Mouse (Mus musculus) kidney, adult 9 months (tissue): ENCODE data around the gene Gnb2.

Source experiments
- DNase-seq: peaks from one replicate; pipeline ENCODE4 v3.0.0; 2022

Gnb2 gene

DNA sequence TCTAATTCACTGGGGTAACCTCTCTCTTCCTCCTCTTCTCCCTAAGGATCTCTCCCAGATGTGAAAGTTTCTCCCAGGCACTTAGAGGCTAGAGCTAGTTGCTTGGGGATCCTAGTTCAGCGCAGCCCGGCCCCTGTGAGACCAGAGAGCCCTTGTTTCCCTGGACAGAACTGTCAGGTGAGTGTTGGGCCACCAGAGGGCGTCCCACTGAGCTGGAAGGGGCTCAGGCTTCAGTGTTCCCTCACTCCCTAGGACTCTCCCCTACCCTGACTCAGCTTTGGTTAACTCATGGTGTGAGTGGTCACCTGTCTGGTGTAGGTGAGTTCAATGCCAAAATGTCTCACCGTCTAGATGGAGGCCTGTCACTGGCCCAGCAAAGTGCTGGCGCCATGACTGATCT, 14.9 kb downstream of the Gnb2 start, which contains the start of gene Gigyf1:
Gene Gigyf1, plus strand, starts transcription at position 113 of the 400 bp plus-strand sequence.
- no peak for DNase-seq

GRCm38 (mm10) chr5:137514811-137515210, 18.5 kb downstream of the Gnb2 start:
- DNase-seq, result no peak

- no peak for DNase-seq
These were observed 19.2 kb downstream of the Gnb2 start for GRCm38 (mm10) chr5:137513951-137514721.

DNA sequence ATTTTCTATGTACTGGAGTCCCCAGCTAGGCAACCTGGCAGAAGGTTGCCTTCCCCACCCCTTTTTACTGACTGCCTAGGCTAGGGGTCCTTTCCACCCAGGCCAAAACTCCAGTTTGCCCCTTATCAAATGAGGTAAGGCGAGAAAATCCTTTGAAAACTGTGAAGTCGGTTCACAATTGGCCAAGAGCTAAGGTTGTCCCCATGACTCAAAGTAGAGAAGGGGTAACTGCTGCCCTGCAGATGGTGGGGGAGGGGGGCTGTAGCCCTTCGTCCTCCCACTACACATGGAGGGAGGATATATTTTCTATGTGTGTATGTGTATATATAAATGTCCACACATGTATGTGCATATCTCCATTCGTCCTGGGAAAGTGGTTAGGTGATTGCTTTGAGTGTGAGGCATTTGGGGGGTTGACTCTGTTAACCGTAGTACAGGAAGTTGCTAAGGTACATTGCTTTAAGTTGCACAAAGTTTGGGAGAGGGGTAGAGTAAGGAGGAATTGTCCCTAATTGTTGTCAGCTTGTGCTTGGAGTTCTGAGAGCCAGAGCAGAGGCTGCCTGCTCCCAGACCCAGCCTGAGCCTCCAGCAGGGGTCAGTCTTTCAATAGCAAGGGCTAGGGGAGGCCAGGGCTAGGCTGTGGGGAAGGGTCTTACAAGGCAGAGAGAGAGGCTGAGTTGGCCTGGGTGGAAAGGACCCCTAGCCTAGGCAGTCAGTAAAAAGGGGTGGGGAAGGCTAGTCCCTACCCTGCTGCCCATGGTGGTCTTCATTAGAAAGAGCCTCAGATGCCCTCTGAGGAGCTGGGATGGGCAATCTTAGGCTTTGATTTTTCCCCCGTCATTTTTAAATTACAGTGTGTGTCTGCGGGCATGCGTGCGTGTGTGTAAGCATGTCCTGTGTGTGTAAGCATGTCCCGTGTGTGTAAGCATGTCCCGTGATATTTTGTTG, 20.2 kb downstream of the Gnb2 start:
- DNase-seq, result no peak

GRCm38 (mm10) chr5:137511706-137512105, 21.6 kb downstream of the Gnb2 start:
- DNase-seq, result no peak

DNA sequence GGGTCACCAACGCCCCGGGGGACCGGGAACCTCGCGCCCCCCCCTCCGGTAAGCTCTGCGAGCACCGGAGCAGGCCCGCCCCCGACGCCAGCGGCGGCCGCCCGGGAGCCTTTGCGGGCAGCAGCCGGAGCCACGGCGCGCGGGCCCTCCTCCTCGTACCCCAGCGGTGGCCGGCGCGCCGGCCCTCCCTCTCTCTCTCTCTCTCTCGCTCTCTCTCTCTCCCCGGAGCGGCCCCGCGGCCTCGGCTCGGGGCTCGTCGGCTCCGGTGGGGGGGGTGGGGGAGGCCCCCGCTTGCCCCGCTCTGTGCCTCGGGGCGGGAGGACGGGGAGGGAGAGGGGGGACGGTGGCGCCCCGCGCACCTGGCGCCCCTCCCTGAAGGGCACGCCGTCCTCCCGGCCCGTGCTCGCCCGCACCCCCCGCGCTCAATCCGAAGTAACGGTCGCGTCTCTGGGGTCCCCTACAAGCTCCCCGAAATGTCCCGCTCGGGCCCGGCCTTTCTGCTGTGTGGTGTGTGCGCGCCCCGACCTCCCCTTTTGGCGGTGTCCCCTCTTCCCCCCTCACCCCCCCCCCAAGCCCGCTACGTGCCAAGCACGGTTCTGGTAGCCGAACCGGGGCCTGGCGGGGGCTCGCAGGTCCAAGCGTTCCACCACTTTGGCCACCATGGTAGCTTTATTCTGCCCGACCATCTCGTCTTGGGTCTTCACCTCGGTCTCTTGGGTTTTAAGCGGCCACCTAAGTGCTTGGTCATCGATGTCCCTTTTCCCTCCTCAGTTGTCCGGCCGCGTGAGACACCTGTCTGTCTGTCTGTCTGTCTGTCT, 22.5 kb downstream of the Gnb2 start:
- no peak for DNase-seq

DNA sequence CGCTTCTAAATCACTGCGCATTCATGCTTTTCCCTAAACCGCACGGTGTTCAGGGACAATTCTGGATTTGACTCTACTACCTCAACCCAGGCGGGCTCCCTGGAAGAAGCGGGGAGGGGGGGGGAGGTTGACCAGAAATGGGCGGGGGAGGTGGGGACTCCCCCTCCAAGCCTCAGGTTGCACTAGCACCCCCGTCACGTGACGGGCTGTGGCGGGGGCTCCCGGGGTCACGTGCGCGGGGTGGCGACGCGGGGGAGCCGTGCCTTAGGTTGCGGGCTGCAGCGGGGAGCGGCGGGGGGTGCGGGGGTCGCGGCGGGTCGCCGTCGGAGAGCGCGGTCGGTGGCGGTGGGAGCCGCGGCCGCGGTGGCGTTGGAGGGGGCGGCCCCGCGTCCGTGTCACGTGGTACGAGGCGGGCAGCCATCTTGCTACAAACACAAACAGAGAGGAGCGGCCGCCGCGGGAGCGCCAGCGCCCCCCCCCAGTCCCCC, 23.3 kb downstream of the Gnb2 start:
- DNase-seq, result peak; percentile 84

- no peak for DNase-seq
These were observed 29.3 kb downstream of the Gnb2 start for GRCm38 (mm10) chr5:137504041-137504440.

DNA sequence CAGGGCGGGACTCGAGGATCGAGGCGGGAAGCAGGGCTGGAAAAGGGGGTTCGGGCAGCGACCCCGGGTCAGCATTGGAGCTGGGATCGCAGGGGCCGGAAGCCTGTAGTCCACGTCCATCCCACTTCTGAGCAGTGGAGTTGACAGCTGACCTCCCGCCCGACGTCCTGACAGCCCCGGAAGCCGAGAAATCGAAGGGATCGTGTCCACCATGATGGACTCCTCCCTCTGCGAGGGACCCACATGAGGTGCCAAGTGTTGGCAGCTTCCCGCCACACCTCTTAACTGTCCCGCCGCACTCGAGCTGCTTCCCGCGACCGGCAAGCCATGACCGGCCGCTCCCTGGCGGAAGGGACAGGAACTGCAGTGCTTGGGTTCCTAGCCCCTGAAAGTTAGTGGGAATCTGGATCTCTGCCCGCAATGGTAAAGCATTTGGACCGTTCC, 30.6 kb downstream of the Gnb2 start:
- DNase-seq, result peak; percentile 91

GRCm38 (mm10) chr5:137501709-137502666, 31.3 kb downstream of the Gnb2 start, which contains the start of gene Pop7:
Gene Pop7 (minus strand): TSS chr5:137502518.
- DNase-seq, result peak; percentile 100

DNA sequence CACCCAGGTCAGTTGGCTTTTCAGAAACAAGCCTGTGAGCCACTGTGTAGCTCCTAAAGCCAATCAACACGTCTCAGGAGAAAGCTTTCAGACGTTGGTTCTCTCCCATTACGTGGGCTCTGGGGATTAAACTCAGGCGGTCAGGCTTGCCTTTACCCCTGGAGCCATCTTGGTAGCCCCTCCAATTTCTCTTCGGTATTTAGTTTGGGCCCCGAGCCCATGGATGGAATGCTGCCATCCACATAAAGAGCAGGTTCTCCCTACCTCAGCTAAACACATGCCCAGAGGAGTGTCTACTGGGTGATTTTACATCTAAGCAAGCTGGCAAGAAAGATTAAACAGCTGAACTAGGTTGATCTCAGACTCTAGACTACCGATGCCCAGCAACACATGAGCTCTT, 33.1 kb downstream of the Gnb2 start:
- no peak for DNase-seq

- no peak for DNase-seq
These were observed 39.5 kb downstream of the Gnb2 start for GRCm38 (mm10) chr5:137493831-137494230.

DNA sequence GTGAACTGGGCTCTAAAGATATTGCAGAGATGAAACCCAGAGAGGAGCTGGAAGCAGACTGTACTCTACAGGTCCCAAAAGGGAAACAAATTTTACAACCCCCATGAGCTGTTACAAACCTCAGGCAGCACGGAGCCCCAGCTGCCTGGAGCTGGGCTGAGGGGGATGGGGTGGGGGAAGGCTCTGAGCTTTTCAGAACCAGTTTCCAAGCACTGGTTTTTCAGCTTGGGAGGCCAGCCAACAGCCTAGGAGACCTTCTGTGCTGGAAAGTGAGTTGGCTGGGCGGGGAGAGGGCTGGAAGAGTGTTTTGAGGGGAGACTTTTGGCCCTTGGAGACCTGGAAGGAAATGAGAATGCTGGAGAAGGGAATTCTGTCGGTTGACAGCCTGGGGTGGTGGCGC, 41.8 kb downstream of the Gnb2 start:
- DNase-seq, result peak; percentile 46

DNA sequence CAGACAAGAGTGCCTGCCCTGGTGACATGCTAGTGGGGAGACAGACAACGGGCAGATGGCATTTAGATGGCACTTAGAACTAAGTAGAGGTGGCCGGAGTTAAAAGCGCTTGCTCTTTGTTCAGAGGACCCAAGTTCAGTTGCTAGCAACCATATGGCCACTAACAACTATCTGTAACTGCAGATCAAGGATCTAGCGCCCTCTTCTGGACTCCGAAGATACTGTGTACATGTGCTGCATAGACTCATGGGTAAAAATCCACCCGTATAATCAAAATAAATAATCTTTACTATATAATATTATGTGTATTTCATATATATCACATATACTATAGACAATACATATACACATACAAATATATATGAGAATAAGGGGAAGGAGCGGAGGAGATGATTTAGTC, 45.7 kb downstream of the Gnb2 start:
- DNase-seq, result no peak

DNA sequence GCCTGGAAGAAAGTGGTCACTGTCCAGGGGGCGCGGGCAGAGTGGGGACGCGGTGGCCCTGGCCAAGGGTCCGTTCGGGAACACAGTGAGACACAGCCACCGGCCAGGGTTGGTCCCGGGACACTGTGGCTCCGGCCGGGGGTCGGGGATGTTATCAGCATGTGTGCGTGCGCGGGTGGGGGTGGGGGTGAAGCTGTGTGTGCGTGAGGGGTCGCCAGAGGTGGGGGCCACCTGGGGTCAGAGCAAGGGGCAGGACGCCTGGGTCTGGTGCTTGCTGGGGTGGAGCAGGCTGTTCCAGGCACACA, 47.5 kb downstream of the Gnb2 start:
- DNase-seq, result no peak

DNA sequence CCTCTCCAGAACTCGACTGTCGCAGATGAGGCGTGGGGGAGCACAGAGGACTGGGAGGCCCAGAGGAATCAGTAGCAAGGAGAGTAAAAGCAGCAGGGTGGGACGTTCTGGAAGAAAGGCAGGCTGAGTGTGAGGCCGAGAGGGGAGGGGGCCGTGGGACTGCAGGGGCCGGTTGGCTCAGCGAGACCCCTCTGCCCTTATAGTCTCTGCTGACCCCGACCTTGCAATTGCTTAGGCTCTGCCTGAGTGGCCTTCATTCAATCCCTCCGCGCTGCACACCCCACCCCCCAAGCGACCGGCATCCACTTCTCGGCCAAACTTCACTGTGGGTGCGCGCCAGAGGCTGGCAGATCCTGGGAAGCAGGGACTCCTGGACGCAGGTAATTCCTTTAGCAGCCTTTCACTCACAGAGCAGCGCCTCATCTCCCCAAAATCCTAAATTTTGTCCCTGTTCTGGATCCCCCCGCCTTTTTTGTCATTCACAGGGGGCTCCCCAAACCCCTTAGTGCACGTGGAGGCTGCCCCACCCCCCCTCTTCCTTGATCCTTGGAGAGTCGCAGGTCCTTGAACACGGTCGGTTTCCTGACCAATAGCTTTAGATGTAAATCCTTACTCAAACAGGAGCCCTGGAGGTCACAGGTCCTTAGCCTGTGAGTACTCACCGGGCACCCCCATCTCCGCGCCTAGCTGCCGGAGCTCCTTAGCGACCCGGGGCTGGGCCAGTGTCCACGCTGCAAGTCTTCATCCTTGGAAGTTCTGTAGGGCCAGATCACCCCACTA, 48.0 kb downstream of the Gnb2 start:
- DNase-seq, result no peak

- DNase-seq, result peak; percentile 13
These were observed 51.4 kb downstream of the Gnb2 start for GRCm38 (mm10) chr5:137481897-137482296.

- peak; percentile 91 for DNase-seq
These were observed 52.2 kb downstream of the Gnb2 start for GRCm38 (mm10) chr5:137481138-137481537.
